Mouse (Mus musculus): Measurements from ENCODE around the gene Hpgd. TPM values are rescaled to one million over a fixed set of nuclear protein-coding genes. Genes with fewer than 3 reads are reported as not detected.
A peak's percentile ranks its signal among the peaks of the same experiment; 100 is the strongest.
"Not testable (repeated sequence)": the region's sequence is repeated elsewhere in the genome, so short reads cannot be mapped to it uniquely, and the experiment has no call there.

Gene Hpgd
- polyA plus RNA-seq, 1 experiment from 2014 or later: 29.9 TPM

DNA sequence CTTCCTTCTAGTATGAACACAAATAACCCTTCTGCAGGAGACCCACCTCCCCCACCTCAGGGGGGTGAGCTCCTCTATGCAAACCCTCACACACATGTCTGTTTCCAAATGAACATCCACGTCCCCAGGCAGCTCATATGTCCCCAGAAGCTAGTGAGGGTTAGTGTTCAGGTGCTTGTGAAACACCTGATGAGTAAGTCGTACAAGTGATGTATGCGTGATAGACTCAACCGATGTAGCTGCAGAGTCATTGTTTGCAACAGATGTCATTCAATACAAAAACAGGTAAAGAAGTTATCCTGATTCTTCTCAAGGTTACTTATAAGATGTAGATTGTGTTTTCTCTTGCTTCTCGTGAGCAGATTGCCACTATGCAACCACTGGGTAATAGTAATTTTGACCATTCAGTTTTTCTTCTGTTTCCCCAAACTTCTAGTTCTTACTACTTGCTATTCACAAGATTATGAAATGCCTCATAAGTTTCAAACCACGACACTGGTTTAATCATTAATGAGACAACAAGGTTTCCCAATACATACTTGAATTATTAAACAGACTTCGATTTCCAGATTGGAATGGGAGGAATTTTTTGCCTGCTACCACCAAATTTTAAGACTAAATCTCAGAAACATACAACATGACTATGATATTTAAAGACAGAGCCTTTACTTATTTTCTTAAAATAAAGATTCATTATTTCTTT, 6.9 kb upstream of the Hpgd start:
- no peak for ATAC-seq (replicated peaks; ENCODE audit: low FRiP score, low read depth)
- 78% methylated on average over 7 of the region's 7 CpGs for WGBS
- no peak overlapping the region for H3K27ac ChIP-seq

DNA sequence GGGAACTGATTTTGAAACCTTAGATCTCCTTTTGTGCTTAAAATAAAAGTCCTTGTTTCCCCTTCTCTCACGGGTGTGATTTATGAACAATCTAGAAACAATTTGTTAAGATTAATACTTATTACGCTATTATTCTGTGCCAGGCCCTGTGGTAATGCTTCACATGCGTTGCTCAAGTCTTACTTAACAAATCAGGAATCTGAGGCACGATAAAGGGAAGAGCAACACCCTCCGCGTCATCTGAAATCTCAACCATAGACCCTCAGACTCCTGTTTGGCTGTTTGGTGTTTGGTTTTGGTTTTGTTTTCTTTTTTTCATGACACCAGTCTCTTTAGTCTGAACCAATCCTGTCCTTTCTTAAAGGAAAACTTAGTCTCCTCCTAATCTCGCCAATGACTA, 2.1 kb upstream of the Hpgd start:
- Histone ChIP-seq H3K9ac (ENCODE audit: low read depth, low read length) (no peak overlapping the region), H3K27ac (no peak overlapping the region), H3K27me3 (ENCODE audit: insufficient read depth, low read length) (no peaks in the 10 kb centered on the region), H3K36me3 (ENCODE audit: insufficient read depth, low read length) (no peaks in the 10 kb centered on the region), H3K4me3 (replicated peaks; ENCODE audit: low read depth, low read length) (no peak overlapping the region), H3K4me1 (replicated peaks; ENCODE audit: insufficient read depth, low read length) (no peaks in the 10 kb centered on the region), H3K9me3 (replicated peaks; ENCODE audit: low read length) (no peaks in the 10 kb centered on the region), H3K4me2 (ENCODE audit: low read length) (no peak overlapping the region)
- no peak for ATAC-seq (replicated peaks; ENCODE audit: low FRiP score, low read depth)
- DNase-seq (ENCODE audit: low spot score): no peak
- 89% methylated on average over 7 of the region's 7 CpGs for WGBS
- TF ChIP-seq CTCF (IDR thresholded peaks at IDR 0.05; ENCODE audit: low read depth): no peak

More for the DNA sequence above, 6.9 kb upstream of the Hpgd start:
- Histone ChIP-seq H3K27me3 (ENCODE audit: insufficient read depth, low read length) (no peaks in the 10 kb centered on the region), H3K9me3 (replicated peaks; ENCODE audit: low read length) (no peaks in the 10 kb centered on the region), H3K4me2 (ENCODE audit: low read length) (no peak overlapping the region), H3K36me3 (ENCODE audit: insufficient read depth, low read length) (no peaks in the 10 kb centered on the region), H3K4me3 (replicated peaks; ENCODE audit: low read depth, low read length) (no peak overlapping the region), H3K9ac (ENCODE audit: low read depth, low read length) (no peak overlapping the region), H3K4me1 (replicated peaks; ENCODE audit: insufficient read depth, low read length) (peaks cover 7% of the 10 kb centered on the region; the same call in 1 of the 2 replicates)
- TF ChIP-seq CTCF (IDR thresholded peaks at IDR 0.05; ENCODE audit: low read depth): no peak
- DNase-seq (ENCODE audit: low spot score): no peak

DNA sequence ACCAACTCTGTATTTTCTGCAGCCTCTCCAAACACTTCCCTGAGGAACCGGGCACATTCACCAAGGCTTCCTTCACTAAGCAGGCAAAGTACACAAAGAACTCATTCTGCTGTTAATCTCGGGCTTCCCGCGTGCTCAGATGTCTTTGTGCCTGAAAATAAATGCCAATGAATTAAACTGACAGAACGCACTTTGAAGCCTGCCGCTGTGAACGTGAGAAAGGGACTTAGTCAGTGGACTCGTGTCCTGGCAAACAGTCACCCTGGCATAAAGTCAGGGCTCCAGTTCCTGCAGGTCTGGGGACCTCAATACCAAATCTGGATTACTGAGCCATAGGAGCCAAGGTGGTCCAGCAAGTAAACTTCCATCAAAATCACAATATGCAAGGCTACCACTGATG, 905 bp upstream of the Hpgd start:
- no peaks in the 10 kb centered on the region for H3K27me3 ChIP-seq (ENCODE audit: insufficient read depth, low read length)
- no peak for TF ChIP-seq CTCF (IDR thresholded peaks at IDR 0.05; ENCODE audit: low read depth)
- WGBS: 15% methylated on average over 8 of the region's 8 CpGs
- no peak overlapping the region for H3K27ac ChIP-seq
- no peak overlapping the region for H3K4me3 ChIP-seq (replicated peaks; ENCODE audit: low read depth, low read length)
- H3K36me3 ChIP-seq (ENCODE audit: insufficient read depth, low read length): no peaks in the 10 kb centered on the region
- no peaks in the 10 kb centered on the region for H3K4me1 ChIP-seq (replicated peaks; ENCODE audit: insufficient read depth, low read length)
- H3K4me2 ChIP-seq (ENCODE audit: low read length): peak overlapping the region; percentile 60; the same call in 1 of the 2 replicates
- ATAC-seq (replicated peaks; ENCODE audit: low FRiP score, low read depth) (no peak), DNase-seq (ENCODE audit: low spot score) (peak; percentile 28)
- no peak overlapping the region for H3K9ac ChIP-seq (ENCODE audit: low read depth, low read length)
- H3K9me3 ChIP-seq (replicated peaks; ENCODE audit: low read length): no peaks in the 10 kb centered on the region

DNA sequence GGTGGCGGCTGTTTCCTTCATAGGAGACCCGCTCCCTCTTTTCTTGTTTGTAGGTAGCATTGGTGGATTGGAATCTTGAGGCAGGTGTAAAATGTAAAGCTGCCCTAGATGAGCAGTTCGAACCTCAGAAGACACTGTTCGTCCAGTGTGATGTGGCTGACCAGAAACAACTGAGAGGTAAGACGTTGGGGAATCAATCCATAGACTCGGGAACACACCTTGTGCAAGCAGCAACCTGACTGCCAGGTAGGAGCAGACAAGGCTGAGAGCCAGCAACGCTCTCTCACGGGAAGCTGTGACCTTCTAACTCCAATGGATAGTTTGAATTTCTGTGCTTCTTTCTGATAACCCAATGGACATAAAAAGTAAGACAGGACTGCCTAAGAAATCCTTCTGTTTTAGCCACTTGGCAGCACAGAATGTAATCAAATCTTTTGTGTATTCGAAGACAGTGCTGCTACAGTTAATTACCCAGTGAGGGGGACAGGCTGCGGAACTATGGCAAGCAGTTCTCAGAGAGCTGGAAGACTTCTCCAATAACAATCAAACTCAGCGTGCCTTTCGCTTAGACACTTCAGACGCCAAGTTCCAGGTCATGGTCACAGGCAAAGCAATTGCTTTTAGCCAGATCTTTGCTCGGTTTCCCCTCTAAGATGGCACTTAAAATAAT, 636 bp downstream of the Hpgd start:
- Histone ChIP-seq H3K9me3 (replicated peaks; ENCODE audit: low read length) (no peaks in the 10 kb centered on the region), H3K9ac (ENCODE audit: low read depth, low read length) (peak overlapping the region; percentile 29; the same call in 1 of the 2 replicates), H3K4me3 (replicated peaks; ENCODE audit: low read depth, low read length) (peak overlapping the region; percentile 47), H3K27me3 (ENCODE audit: insufficient read depth, low read length) (no peaks in the 10 kb centered on the region), H3K4me1 (replicated peaks; ENCODE audit: insufficient read depth, low read length) (no peaks in the 10 kb centered on the region), H3K4me2 (ENCODE audit: low read length) (peak overlapping the region; percentile 60), H3K36me3 (ENCODE audit: insufficient read depth, low read length) (no peaks in the 10 kb centered on the region), H3K27ac (no peak overlapping the region)
- no peak for TF ChIP-seq CTCF (IDR thresholded peaks at IDR 0.05; ENCODE audit: low read depth)
- peak; percentile 21; the same call in 1 of the 2 replicates for ATAC-seq (replicated peaks; ENCODE audit: low FRiP score, low read depth)
- DNase-seq (ENCODE audit: low spot score): peak; percentile 47
- WGBS: 12% methylated on average over 14 of the region's 14 CpGs

DNA sequence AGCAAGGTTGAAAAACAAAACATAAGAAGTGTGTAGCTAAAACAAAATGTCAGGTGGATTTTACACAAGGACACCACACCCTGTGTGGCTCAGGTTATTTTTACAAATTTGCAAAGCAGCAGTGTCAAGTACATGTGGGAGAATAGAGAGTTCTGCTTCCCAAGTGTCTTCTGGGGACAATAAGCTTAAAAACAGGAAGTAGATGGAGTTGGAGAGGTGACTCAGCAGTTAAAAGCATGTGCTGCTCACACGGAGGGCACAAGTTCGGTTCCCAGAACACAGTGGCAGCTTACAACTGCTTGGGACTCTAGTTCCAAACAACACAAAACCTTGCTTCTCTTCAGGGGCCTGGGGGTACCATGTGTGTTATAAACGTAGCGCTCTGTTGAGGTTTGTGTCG, 5.0 kb downstream of the Hpgd start:
- WGBS: 82% methylated on average over 5 of the region's 5 CpGs
- H3K9ac ChIP-seq (ENCODE audit: low read depth, low read length): no peak overlapping the region
- H3K27ac ChIP-seq: no peak overlapping the region
- no peaks in the 10 kb centered on the region for H3K27me3 ChIP-seq (ENCODE audit: insufficient read depth, low read length)
- no peak overlapping the region for H3K4me3 ChIP-seq (replicated peaks; ENCODE audit: low read depth, low read length)
- H3K36me3 ChIP-seq (ENCODE audit: insufficient read depth, low read length): no peaks in the 10 kb centered on the region
- DNase-seq (ENCODE audit: low spot score): no peak
- TF ChIP-seq CTCF (IDR thresholded peaks at IDR 0.05; ENCODE audit: low read depth): no peak
- no peak overlapping the region for H3K4me2 ChIP-seq (ENCODE audit: low read length)
- ATAC-seq (replicated peaks; ENCODE audit: low FRiP score, low read depth): no peak
- no peaks in the 10 kb centered on the region for H3K4me1 ChIP-seq (replicated peaks; ENCODE audit: insufficient read depth, low read length)
- no peaks in the 10 kb centered on the region for H3K9me3 ChIP-seq (replicated peaks; ENCODE audit: low read length)

GRCm38 (mm10) chr8:56301303-56301702, 6.9 kb downstream of the Hpgd start:
- H3K9me3 ChIP-seq (replicated peaks; ENCODE audit: low read length); H3K36me3 ChIP-seq (ENCODE audit: insufficient read depth, low read length); H3K27ac ChIP-seq; H3K4me3 ChIP-seq (replicated peaks; ENCODE audit: low read depth, low read length); ATAC-seq (replicated peaks; ENCODE audit: low FRiP score, low read depth); H3K4me2 ChIP-seq (ENCODE audit: low read length); H3K9ac ChIP-seq (ENCODE audit: low read depth, low read length); DNase-seq (ENCODE audit: low spot score); H3K4me1 ChIP-seq (replicated peaks; ENCODE audit: insufficient read depth, low read length); H3K27me3 ChIP-seq (ENCODE audit: insufficient read depth, low read length): not testable (repeated sequence)
- 93% methylated on average over 3 of the region's 3 CpGs for WGBS

Data from kidney, postnatal 0 days (tissue).